Mouse (Mus musculus): ENCODE measurements around the gene Ankrd23.

GRCm38 (mm10) chr1:36548771-36549170 lies 12.1 kb upstream of the Ankrd23 start:
- no peak for TF ChIP-seq CTCF (IDR thresholded peaks at IDR 0.05; ENCODE audit: borderline replicate concordance, insufficient read depth, low read depth, low read length)
- TF ChIP-seq POLR2A (IDR thresholded peaks at IDR 0.05; ENCODE audit: borderline replicate concordance, insufficient read depth, low read length), result no peak
